ENCODE assay signal across 8 mouse cellular contexts in the genomic region with DNA sequence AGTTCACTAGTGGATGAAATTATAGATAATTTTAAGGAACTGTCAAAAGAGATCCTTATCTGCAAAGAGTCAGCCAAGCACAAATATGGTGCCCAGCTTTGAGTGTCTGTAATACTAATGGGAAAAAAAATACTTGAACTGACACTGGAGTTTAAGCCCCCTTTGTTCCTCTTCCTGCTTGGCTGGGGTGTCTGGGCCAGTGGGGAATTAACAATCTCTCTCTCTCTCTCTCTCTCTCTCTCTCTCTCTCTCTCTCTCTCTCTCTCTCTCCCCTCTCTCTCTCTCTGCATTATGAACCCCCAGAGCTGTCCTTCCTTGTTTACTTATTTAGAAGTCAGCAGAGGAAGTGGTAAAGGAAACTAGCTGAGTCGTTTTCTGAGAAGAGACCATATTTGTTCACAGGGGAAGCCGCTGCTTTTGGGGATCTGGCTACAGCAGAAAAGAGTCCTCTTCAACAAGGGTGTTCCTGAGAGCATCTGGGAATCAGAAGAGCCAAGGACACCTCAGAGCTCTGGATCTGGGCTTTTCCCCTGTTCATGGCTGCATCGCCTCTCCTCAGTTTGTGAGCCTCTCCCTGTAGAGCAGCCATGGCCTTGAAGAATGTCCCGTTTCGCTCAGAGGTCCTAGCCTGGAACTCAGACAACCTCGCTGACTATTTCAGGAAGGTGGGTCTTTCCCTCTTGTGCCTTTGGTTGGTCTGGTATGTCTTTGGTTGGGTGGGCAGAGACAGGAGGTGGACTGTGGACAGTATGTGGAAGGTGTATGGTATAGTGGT. TPM values are rescaled to one million over a fixed set of nuclear protein-coding genes. Genes with fewer than 3 reads are reported as not detected.
DNase-seq lines count a peak whose midpoint lies in the region; ATAC-seq lines count a peak whose summit lies in the region.

A gene (plus strand): TSS at position 154 of the 775 bp plus-strand sequence.

- peak; percentile 14 for DNase-seq in layer of hippocampus, adult 9-11 months
- DNase-seq in layer of hippocampus, postnatal 10 days (ENCODE audit: low spot score in 2 of 2): no peak
- peak; percentile 23 for DNase-seq in brain, adult 2 months (ENCODE audit: low read depth, low spot score)
- peak; percentile 43 for DNase-seq in lung, postnatal 36 days
- DNase-seq in thymus, postnatal 0 days (ENCODE audit: low spot score): peak; percentile 81
- no peak for DNase-seq in gastrocnemius, adult 18-20 months (ENCODE audit: low spot score)
- DNase-seq in Muller cell, postnatal 12 days (ENCODE audit: inconsistent ontology term): no peak

- no peak for ATAC-seq in frontal cortex, adult (ENCODE audit: low TSS enrichment)

RNA-seq across cellular contexts. Expression of the gene that starts here (rescaled TPM):
- 1 to 10 TPM; 5.9 to 7.2 TPM for total RNA-seq in layer of hippocampus, postnatal 10 days (2021)
- 134 and 135 TPM in 2 replicates for polyA plus RNA-seq in thymus, postnatal 0 days (2015; fragmentation: Nextera tagmentation; extraction: Ambion mirVana)
- under 1 TPM; 0.43 to 0.64 TPM for total RNA-seq in gastrocnemius, adult 18-20 months (2021)

Comparison
In these comparisons a context has a peak if more than half of its experiments do, and no peak if none do; other contexts are left out.
1. RNA of the gene that starts here (total RNA-seq): 5.9 to 7.2 TPM in layer of hippocampus, postnatal 10 days; 0.43 to 0.64 TPM in gastrocnemius, adult 18-20 months; every median in the first group is over 4 times any median in the second.
2. DNase-seq: peak in layer of hippocampus, adult 9-11 months (single experiment), brain, adult 2 months (single experiment), lung, postnatal 36 days (single experiment) and thymus, postnatal 0 days (single experiment); none in layer of hippocampus, postnatal 10 days (0 of 2), gastrocnemius, adult 18-20 months (single experiment) and Muller cell, postnatal 12 days (single experiment).